Mouse (Mus musculus) liver, embryonic 14.5 days (tissue): ENCODE results near the gene Tekt3. TPM values are rescaled to one million over a fixed set of nuclear protein-coding genes. Genes with fewer than 3 reads are reported as not detected.

Experiments used
- ATAC-seq: fragments of 200-750 bp; cut with Nextera tagmentation; 2 replicates; pipeline ENCODE4 v1.8.0; 2017; ENCODE audit warnings: moderate number of reproducible peaks, mild to moderate bottlenecking, moderate library complexity; ENCODE audit not compliant: insufficient read depth
- DNase-seq, 3 experiments: peaks; one replicate each; pipeline ENCODE4 v3.0.0-alpha.2; 2012 to 2013; ENCODE audit warnings: low read depth in 3 of 3, low spot score in 3 of 3
- H3K27ac ChIP-seq: fragments of 300-500 bp; sonication (generic); 2 replicates; pipeline ENCODE4 v1.5.1; 2014; ENCODE audit warnings: moderate library complexity, mild to moderate bottlenecking, control low read depth, inconsistent platforms
- H3K27me3 ChIP-seq: fragments of 300-500 bp; sonication (generic); 2 replicates; pipeline ENCODE4 v1.6.1; 2014; ENCODE audit warnings: mild to moderate bottlenecking, low read length, moderate library complexity; ENCODE audit not compliant: control insufficient read depth, insufficient read depth
- H3K36me3 ChIP-seq: fragments of 300-500 bp; sonication (generic); replicated peaks from 2 replicates; pipeline ENCODE4 v1.6.1; 2014; ENCODE audit warnings: low read depth; ENCODE audit not compliant: control insufficient read depth, insufficient read depth
- H3K4me1 ChIP-seq, 2 experiments: fragments of 200-500 bp in 1 of 2; fragments of 300-500 bp in 1 of 2; sonication (generic) in 1 of 2; replicated peaks; 2 replicates each; pipeline ENCODE4 v1.6.1; 2012 to 2014; ENCODE audit warnings: antibody characterized with exemption in 1 of 2, inconsistent platforms in 1 of 2, low read length in 1 of 2; ENCODE audit not compliant: control insufficient read depth in 2 of 2, insufficient read depth in 2 of 2
- H3K4me2 ChIP-seq: fragments of 300-500 bp; sonication (generic); 2 replicates; pipeline ENCODE4 v1.6.1; 2014; ENCODE audit warnings: low read depth, mild to moderate bottlenecking, control low read depth, moderate library complexity
- H3K4me3 ChIP-seq, 2 experiments: fragments of 200-500 bp in 1 of 2; fragments of 300-500 bp in 1 of 2; sonication (generic) in 1 of 2; 2 replicates each; pipeline ENCODE4 v1.5.1; 2012 to 2014; ENCODE audit warnings: low read depth in 2 of 2, low read length in 2 of 2, mild to moderate bottlenecking in 2 of 2, control low read depth in 1 of 2, inconsistent platforms in 1 of 2, moderate library complexity in 1 of 2; ENCODE audit not compliant: insufficient read depth in 1 of 2
- H3K9ac ChIP-seq: fragments of 300-500 bp; sonication (generic); replicated peaks from 2 replicates; pipeline ENCODE4 v1.6.1; 2014; ENCODE audit warnings: mild to moderate bottlenecking, control low read depth, moderate library complexity
- H3K9me3 ChIP-seq: fragments of 300-500 bp; sonication (generic); 2 replicates; pipeline ENCODE4 v1.6.1; 2016; ENCODE audit warnings: low read length, mixed read lengths; ENCODE audit not compliant: control insufficient read depth
- CTCF ChIP-seq: IDR thresholded peaks from 2 replicates; pipeline ENCODE4 v1.5.1; 2016; ENCODE audit warnings: antibody characterized with exemption, low read depth, control low read depth
- EP300 ChIP-seq: IDR thresholded peaks from 2 replicates; pipeline ENCODE4 v1.6.1; 2016; ENCODE audit warnings: antibody characterized with exemption, low read depth
- WGBS: fragments of 180-500 bp; shearing (Covaris S2); extraction: QIAGEN DNeasy Blood & Tissue Kit; methylation state at CpG from one replicate; pipeline ENCODE4 v1.1.7; 2014; ENCODE audit not compliant: insufficient replicate concordance; 5-methylcytosine and 5-hydroxymethylcytosine counted together
- polyA plus RNA-seq, 2 experiments: library from polyadenylated mRNA; depleted of rRNA in 1 of 2; stranded (reverse) in 1 of 2; unstranded in 1 of 2; fragments of >200 nt; fragmentation: Nextera tagmentation in 1 of 2; extraction: Ambion mirVana in 1 of 2; gene quantifications; 2 replicates each; pipeline versions ENCODE4 v1.2.1 to v1.2.3; 2012 to 2014

Gene Tekt3
- polyA plus RNA-seq, 2 experiments = not detected

DNA sequence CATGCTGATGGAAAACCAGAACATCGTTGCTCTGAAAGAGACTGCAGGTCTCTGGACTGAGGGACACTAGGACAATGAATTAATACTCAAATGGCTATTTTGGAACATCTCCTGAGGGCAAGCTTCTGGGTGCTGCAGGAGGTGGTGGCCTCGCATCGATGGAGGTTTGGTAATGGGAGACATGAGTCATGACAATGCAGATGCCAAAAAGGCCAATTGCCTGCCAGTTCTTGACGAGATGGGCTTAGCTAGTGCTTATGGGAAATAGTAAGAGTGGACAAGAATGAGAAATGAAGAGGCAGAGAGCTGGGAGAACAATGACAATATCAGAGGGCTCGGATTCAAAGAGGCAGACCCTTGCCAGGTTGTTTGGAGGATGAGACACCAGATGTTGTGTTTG lies 38.0 kb upstream of the Tekt3 start:
- no peak for DNase-seq

DNA sequence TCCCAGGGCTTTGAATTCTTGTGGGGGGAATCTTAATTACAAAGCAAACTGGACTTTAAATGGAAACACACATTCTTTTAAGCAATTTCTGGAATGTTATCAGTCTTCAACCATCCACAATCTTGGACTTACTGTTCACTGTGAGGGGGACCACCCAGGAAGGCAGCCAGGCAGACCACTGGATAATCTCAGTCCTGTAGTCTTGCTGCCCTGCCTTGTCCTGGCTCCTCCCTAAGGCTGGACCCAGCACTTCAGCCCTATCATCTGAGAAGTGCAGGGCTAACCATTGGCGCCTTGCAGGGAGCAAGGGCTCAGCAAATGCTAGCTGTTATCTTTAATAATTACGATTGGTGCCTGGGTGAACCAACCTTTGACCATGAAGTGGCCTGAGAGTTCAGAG lies 37.3 kb upstream of the Tekt3 start:
- 24% methylated on average over 2 of the region's 2 CpGs for WGBS
- Histone ChIP-seq H3K9me3 (no peaks in the 10 kb centered on the region), H3K9ac (no peak overlapping the region), H3K27ac (no peak overlapping the region), H3K4me3 (no peak overlapping the region), H3K27me3 (no peaks in the 10 kb centered on the region), H3K36me3 (no peaks in the 10 kb centered on the region), H3K4me2 (no peak overlapping the region), H3K4me1 (peaks cover 0 to 4% of the 10 kb centered on the region in 2 experiments; a peak in 2 of 4 replicates)
- ATAC-seq = no peak
- TF ChIP-seq EP300 = no peak
- no peak for DNase-seq

More for the DNA sequence above, 38.0 kb upstream of the Tekt3 start:
- no peak overlapping the region for H3K9ac ChIP-seq
- TF ChIP-seq CTCF (no peak), EP300 (no peak)
- no peaks in the 10 kb centered on the region for H3K27me3 ChIP-seq
- 55% methylated on average over 5 of the region's 5 CpGs for WGBS
- peaks cover 0 to 4% of the 10 kb centered on the region in 2 experiments; a peak in 2 of 4 replicates for H3K4me1 ChIP-seq
- H3K9me3 ChIP-seq = no peaks in the 10 kb centered on the region
- no peaks in the 10 kb centered on the region for H3K36me3 ChIP-seq
- no peak overlapping the region for H3K4me2 ChIP-seq
- no peak overlapping the region for H3K27ac ChIP-seq
- no peak overlapping the region for H3K4me3 ChIP-seq
- no peak for ATAC-seq

DNA sequence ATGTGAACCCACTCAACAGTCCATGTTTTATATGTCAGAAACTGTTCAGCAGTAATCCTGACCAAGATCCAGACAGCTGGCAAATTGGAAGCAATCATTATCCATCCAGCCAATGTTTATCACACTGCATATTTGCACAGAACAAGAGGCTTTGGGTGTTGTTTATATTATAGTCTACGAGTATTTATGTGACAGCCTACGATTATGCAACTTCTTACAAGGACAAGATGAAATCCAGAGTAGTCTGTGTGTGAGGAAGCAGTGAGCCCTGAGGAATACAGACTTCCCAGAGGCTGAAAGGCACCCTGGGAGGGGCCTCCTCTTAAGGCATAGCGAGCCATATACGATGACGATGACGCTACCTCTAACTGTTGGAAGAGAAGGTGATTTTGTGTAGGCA lies 36.0 kb upstream of the Tekt3 start:
- no peak overlapping the region for H3K4me2 ChIP-seq
- H3K36me3 ChIP-seq = no peaks in the 10 kb centered on the region
- no peaks in the 10 kb centered on the region for H3K9me3 ChIP-seq
- ATAC-seq (no peak), DNase-seq (no peak)
- TF ChIP-seq EP300 (no peak), CTCF (no peak)
- no peaks in the 10 kb centered on the region for H3K27me3 ChIP-seq
- 63% methylated on average over 6 of the region's 6 CpGs for WGBS
- peaks cover 0 to 4% of the 10 kb centered on the region in 2 experiments; a peak in 2 of 4 replicates for H3K4me1 ChIP-seq
- no peak overlapping the region for H3K4me3 ChIP-seq
- H3K27ac ChIP-seq = no peak overlapping the region
- H3K9ac ChIP-seq = no peak overlapping the region

DNA sequence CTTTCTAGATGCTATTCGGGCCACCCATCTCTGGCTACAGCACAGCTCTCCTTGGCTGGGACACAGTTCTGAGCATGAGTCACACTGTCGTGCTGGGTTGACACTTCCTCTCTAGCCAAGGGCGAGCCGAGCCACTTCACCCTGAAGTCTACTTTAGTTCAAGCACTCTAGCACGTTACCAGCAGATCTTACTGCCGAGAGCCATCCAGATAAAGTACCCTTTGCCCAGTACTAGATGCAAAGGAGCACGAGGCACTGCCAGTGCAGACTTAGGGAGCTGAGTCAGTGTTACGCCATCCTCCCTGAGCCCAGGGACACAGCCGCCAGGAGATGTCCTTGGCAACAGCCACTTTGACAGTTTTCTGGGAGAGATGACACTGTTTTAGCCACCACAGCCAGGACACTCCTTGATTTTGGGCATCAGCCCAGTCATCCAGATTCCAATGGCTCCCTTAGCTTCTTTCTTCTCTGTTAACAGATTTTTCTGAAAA lies 34.8 kb upstream of the Tekt3 start:
- no peak for TF ChIP-seq CTCF
- TF ChIP-seq EP300 = no peak
- no peak overlapping the region for H3K4me2 ChIP-seq
- no peak overlapping the region for H3K27ac ChIP-seq
- DNase-seq (no peak), ATAC-seq (no peak)
- WGBS = 34% methylated on average over 9 of the region's 9 CpGs
- no peaks in the 10 kb centered on the region for H3K36me3 ChIP-seq
- H3K9me3 ChIP-seq = no peaks in the 10 kb centered on the region
- no peak overlapping the region for H3K4me3 ChIP-seq
- no peaks in the 10 kb centered on the region for H3K4me1 ChIP-seq
- no peaks in the 10 kb centered on the region for H3K27me3 ChIP-seq
- H3K9ac ChIP-seq = no peak overlapping the region

DNA sequence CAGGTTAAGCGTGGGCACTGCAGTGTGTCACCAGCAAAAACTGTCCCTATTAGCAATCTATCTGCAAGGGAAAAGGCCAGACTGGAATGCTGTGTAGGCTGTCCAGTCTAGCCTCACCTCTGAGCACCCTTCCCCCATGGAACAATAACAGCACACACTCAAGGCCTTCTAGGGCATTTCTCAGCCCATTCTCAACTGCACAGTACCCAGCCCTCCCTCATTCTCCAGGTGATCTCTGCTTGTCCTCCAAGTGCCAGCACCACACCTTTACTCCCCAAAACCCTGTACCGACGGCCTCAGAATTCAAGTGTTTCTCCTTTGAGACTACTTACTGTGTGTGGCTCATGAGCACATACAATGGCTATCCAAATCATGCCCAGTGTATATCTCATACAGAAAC lies 33.3 kb upstream of the Tekt3 start:
- no peaks in the 10 kb centered on the region for H3K9me3 ChIP-seq
- WGBS = 64% methylated on average over 3 of the region's 3 CpGs
- H3K4me3 ChIP-seq = no peak overlapping the region
- no peak overlapping the region for H3K9ac ChIP-seq
- TF ChIP-seq CTCF (no peak), EP300 (no peak)
- no peaks in the 10 kb centered on the region for H3K36me3 ChIP-seq
- no peak overlapping the region for H3K27ac ChIP-seq
- H3K27me3 ChIP-seq = no peaks in the 10 kb centered on the region
- H3K4me2 ChIP-seq = no peak overlapping the region
- ATAC-seq (no peak), DNase-seq (no peak)
- no peaks in the 10 kb centered on the region for H3K4me1 ChIP-seq
